Mouse (Mus musculus) heart, embryonic 11.5 days (tissue): ENCODE results near the gene Pard3. TPM values are rescaled to one million over a fixed set of nuclear protein-coding genes. Genes with fewer than 3 reads are reported as not detected.

Experiments
- ATAC-seq: fragments of 200-750 bp; cut with Nextera tagmentation; replicated peaks from 2 replicates; pipeline ENCODE4 v1.8.0; 2017; ENCODE audit warnings: moderate library complexity; ENCODE audit not compliant: insufficient number of reproducible peaks, low FRiP score, low TSS enrichment
- H3K27ac ChIP-seq: fragments of 300-500 bp; sonication (generic); 2 replicates; pipeline ENCODE4 v1.5.1; 2014; ENCODE audit warnings: mild to moderate bottlenecking, low read depth, low read length
- H3K27me3 ChIP-seq: fragments of 300-500 bp; sonication (generic); 2 replicates; pipeline ENCODE4 v1.6.1; 2014; ENCODE audit warnings: mild to moderate bottlenecking, low read length, mixed read lengths; ENCODE audit not compliant: control insufficient read depth, insufficient read depth
- H3K36me3 ChIP-seq: fragments of 300-500 bp; sonication (generic); 2 replicates; pipeline ENCODE4 v1.6.1; 2014; ENCODE audit warnings: mild to moderate bottlenecking, low read length, moderate library complexity, mixed read lengths; ENCODE audit not compliant: control insufficient read depth, insufficient read depth
- H3K4me1 ChIP-seq: fragments of 300-500 bp; sonication (generic); 2 replicates; pipeline ENCODE4 v1.6.1; 2014; ENCODE audit warnings: low read length; ENCODE audit not compliant: control insufficient read depth, insufficient read depth
- H3K4me2 ChIP-seq: fragments of 300-500 bp; sonication (generic); 2 replicates; pipeline ENCODE4 v1.6.1; 2014; ENCODE audit warnings: mild to moderate bottlenecking, moderate library complexity
- H3K4me3 ChIP-seq: fragments of 300-500 bp; sonication (generic); 2 replicates; pipeline ENCODE4 v1.5.1; 2014; ENCODE audit warnings: low read depth, low read length
- H3K9ac ChIP-seq: fragments of 300-500 bp; sonication (generic); 2 replicates; pipeline ENCODE4 v1.6.1; 2014; ENCODE audit warnings: mild to moderate bottlenecking, low read depth, low read length, moderate library complexity
- H3K9me3 ChIP-seq: fragments of 300-500 bp; sonication (generic); replicated peaks from 2 replicates; pipeline ENCODE4 v1.6.1; 2016; ENCODE audit warnings: low read length; ENCODE audit not compliant: control insufficient read depth
- WGBS: fragments of 180-500 bp; shearing (Covaris S2); extraction: QIAGEN DNeasy Blood & Tissue Kit; methylation state at CpG from one replicate; pipeline ENCODE4 v1.1.7; 2014; ENCODE audit not compliant: insufficient replicate concordance; 5-methylcytosine and 5-hydroxymethylcytosine counted together
- polyA plus RNA-seq: library from polyadenylated mRNA; unstranded; fragments of >200 nt; fragmentation: Nextera tagmentation; extraction: Ambion mirVana; gene quantifications from 2 replicates; pipeline ENCODE4 v1.2.1, GENCODE M21; 2014

Gene Pard3
- polyA plus RNA-seq, 1 experiment from 2014 or later, result 24.0 TPM

- H3K9ac ChIP-seq, result no peak overlapping the region
- H3K4me3 ChIP-seq, result no peak overlapping the region
- 49% methylated on average over 1 of the region's 1 CpGs for WGBS
- no peak overlapping the region for H3K4me2 ChIP-seq
- H3K27ac ChIP-seq, result no peak overlapping the region
- no peaks in the 10 kb centered on the region for H3K27me3 ChIP-seq
- H3K36me3 ChIP-seq, result no peaks in the 10 kb centered on the region
- peaks cover 11% of the 10 kb centered on the region for H3K4me1 ChIP-seq
- no peak for ATAC-seq
- no peaks in the 10 kb centered on the region for H3K9me3 ChIP-seq
These were observed 163.3 kb downstream of the Pard3 start for GRCm38 (mm10) chr8:127226996-127227395.

- H3K27ac ChIP-seq, result no peak overlapping the region
- no peaks in the 10 kb centered on the region for H3K9me3 ChIP-seq
- H3K4me2 ChIP-seq, result no peak overlapping the region
- peaks cover 11% of the 10 kb centered on the region for H3K4me1 ChIP-seq
- no peaks in the 10 kb centered on the region for H3K36me3 ChIP-seq
- ATAC-seq, result no peak
- no peak overlapping the region for H3K4me3 ChIP-seq
- no peak overlapping the region for H3K9ac ChIP-seq
- no peaks in the 10 kb centered on the region for H3K27me3 ChIP-seq
- WGBS, result 77% methylated on average over 4 of the region's 4 CpGs
These were observed 163.7 kb downstream of the Pard3 start for GRCm38 (mm10) chr8:127227407-127227806.

GRCm38 (mm10) chr8:127229325-127230232 lies 165.9 kb downstream of the Pard3 start:
- ATAC-seq, result no peak
- no peaks in the 10 kb centered on the region for H3K9me3 ChIP-seq
- no peaks in the 10 kb centered on the region for H3K27me3 ChIP-seq
- H3K4me3 ChIP-seq, result no peak overlapping the region
- H3K9ac ChIP-seq, result no peak overlapping the region
- no peaks in the 10 kb centered on the region for H3K36me3 ChIP-seq
- peaks cover 11% of the 10 kb centered on the region for H3K4me1 ChIP-seq
- no peak overlapping the region for H3K4me2 ChIP-seq
- 66% methylated on average over 15 of the region's 15 CpGs for WGBS
- H3K27ac ChIP-seq, result no peak overlapping the region

- no peak for ATAC-seq
- Histone ChIP-seq H3K9ac (no peak overlapping the region), H3K4me2 (no peak overlapping the region), H3K27ac (no peak overlapping the region), H3K4me1 (peaks cover 11% of the 10 kb centered on the region), H3K4me3 (no peak overlapping the region), H3K27me3 (no peaks in the 10 kb centered on the region), H3K36me3 (no peaks in the 10 kb centered on the region), H3K9me3 (no peaks in the 10 kb centered on the region)
- whole genome bisulfite sequencing, result 75% methylated on average over 8 of the region's 8 CpGs
These were observed 166.5 kb downstream of the Pard3 start for GRCm38 (mm10) chr8:127230233-127230595.

- Histone ChIP-seq H3K36me3 (no peaks in the 10 kb centered on the region), H3K4me2 (no peak overlapping the region), H3K9me3 (no peaks in the 10 kb centered on the region), H3K27me3 (no peaks in the 10 kb centered on the region), H3K4me1 (peaks cover 8% of the 10 kb centered on the region), H3K27ac (no peak overlapping the region), H3K9ac (no peak overlapping the region), H3K4me3 (no peak overlapping the region)
- WGBS, result 90% methylated on average over 4 of the region's 4 CpGs
- ATAC-seq, result no peak
These were observed 179.7 kb downstream of the Pard3 start for GRCm38 (mm10) chr8:127243351-127243750.

- WGBS, result 51% methylated on average over 11 of the region's 11 CpGs
- no peaks in the 10 kb centered on the region for H3K9me3 ChIP-seq
These were observed 180.1 kb downstream of the Pard3 start for GRCm38 (mm10) chr8:127243841-127244240.

GRCm38 (mm10) chr8:127250746-127251145 lies 187.1 kb downstream of the Pard3 start:
- Histone ChIP-seq H3K4me3 (no peak overlapping the region), H3K9ac (no peak overlapping the region), H3K36me3 (no peaks in the 10 kb centered on the region), H3K9me3 (no peaks in the 10 kb centered on the region), H3K4me2 (no peak overlapping the region), H3K4me1 (peaks cover 22% of the 10 kb centered on the region), H3K27ac (no peak overlapping the region), H3K27me3 (no peaks in the 10 kb centered on the region)
- 67% methylated on average over 4 of the region's 4 CpGs for WGBS
- ATAC-seq, result no peak

More at GRCm38 (mm10) chr8:127243841-127244240, 180.1 kb downstream of the Pard3 start:
- peaks cover 10% of the 10 kb centered on the region for H3K4me1 ChIP-seq
- H3K36me3 ChIP-seq, result no peaks in the 10 kb centered on the region
- no peak for ATAC-seq
- H3K4me3 ChIP-seq, result no peak overlapping the region
- no peak overlapping the region for H3K4me2 ChIP-seq
- H3K9ac ChIP-seq, result no peak overlapping the region
- no peaks in the 10 kb centered on the region for H3K27me3 ChIP-seq
- H3K27ac ChIP-seq, result no peak overlapping the region

GRCm38 (mm10) chr8:127251476-127251875 lies 187.8 kb downstream of the Pard3 start:
- no peak overlapping the region for H3K4me2 ChIP-seq
- H3K36me3 ChIP-seq, result no peaks in the 10 kb centered on the region
- no peaks in the 10 kb centered on the region for H3K27me3 ChIP-seq
- H3K4me1 ChIP-seq, result peaks cover 22% of the 10 kb centered on the region
- H3K4me3 ChIP-seq, result no peak overlapping the region
- no peak overlapping the region for H3K27ac ChIP-seq
- no peaks in the 10 kb centered on the region for H3K9me3 ChIP-seq
- ATAC-seq, result no peak
- 89% methylated on average over 3 of the region's 3 CpGs for WGBS
- no peak overlapping the region for H3K9ac ChIP-seq

GRCm38 (mm10) chr8:127251985-127252384 lies 188.3 kb downstream of the Pard3 start:
- ATAC-seq, result no peak
- WGBS, result 78% methylated on average over 13 of the region's 13 CpGs
- Histone ChIP-seq H3K4me2 (no peak overlapping the region), H3K36me3 (no peaks in the 10 kb centered on the region), H3K4me1 (peaks cover 22% of the 10 kb centered on the region), H3K27me3 (no peaks in the 10 kb centered on the region), H3K27ac (no peak overlapping the region), H3K9me3 (no peaks in the 10 kb centered on the region), H3K9ac (no peak overlapping the region), H3K4me3 (no peak overlapping the region)
